Mouse (Mus musculus) cerebellum, adult 8-10 months (tissue): ENCODE data around the gene Aldh3b3.

Source experiments
- DNase-seq: peaks from one replicate; pipeline ENCODE4 v3.0.0; 2022

Aldh3b3 gene

GRCm38 (mm10) chr19:3975866-3976265 is 17.4 kb downstream of the Aldh3b3 start:
- DNase-seq: no peak

GRCm38 (mm10) chr19:3980309-3980708 is 21.9 kb downstream of the Aldh3b3 start:
- DNase-seq: peak; percentile 83

GRCm38 (mm10) chr19:3980917-3981316 is 22.5 kb downstream of the Aldh3b3 start:
- DNase-seq: no peak

- DNase-seq: no peak
These were observed 25.2 kb downstream of the Aldh3b3 start for GRCm38 (mm10) chr19:3983527-3984200.

- no peak for DNase-seq
These were observed 26.8 kb downstream of the Aldh3b3 start for GRCm38 (mm10) chr19:3985261-3985681.

- DNase-seq: no peak
These were observed 27.9 kb downstream of the Aldh3b3 start, which contains the start of gene Acy3 for GRCm38 (mm10) chr19:3986334-3986733. Gene Acy3, plus strand, starts transcription at chr19:3986570.

GRCm38 (mm10) chr19:3988066-3988465 is 29.6 kb downstream of the Aldh3b3 start:
- DNase-seq: no peak

GRCm38 (mm10) chr19:3988750-3989149 is 30.3 kb downstream of the Aldh3b3 start:
- no peak for DNase-seq

GRCm38 (mm10) chr19:3990804-3991203 is 32.4 kb downstream of the Aldh3b3 start:
- no peak for DNase-seq

GRCm38 (mm10) chr19:3991562-3991961 is 33.1 kb downstream of the Aldh3b3 start:
- no peak for DNase-seq

- no peak for DNase-seq
These were observed 33.5 kb downstream of the Aldh3b3 start for GRCm38 (mm10) chr19:3991966-3992365.

GRCm38 (mm10) chr19:3992416-3992815 is 34.0 kb downstream of the Aldh3b3 start, which contains the start of gene Tbx10:
Gene Tbx10, plus strand, starts transcription at chr19:3992752.
- DNase-seq: no peak

- DNase-seq: no peak
These were observed 36.5 kb downstream of the Aldh3b3 start for GRCm38 (mm10) chr19:3994932-3995331.

GRCm38 (mm10) chr19:3995505-3995904 is 37.1 kb downstream of the Aldh3b3 start:
- DNase-seq: no peak

- DNase-seq: no peak
These were observed 37.7 kb downstream of the Aldh3b3 start for GRCm38 (mm10) chr19:3996106-3996505.

GRCm38 (mm10) chr19:3996747-3997146 is 38.3 kb downstream of the Aldh3b3 start:
- DNase-seq: no peak

- no peak for DNase-seq
These were observed 38.8 kb downstream of the Aldh3b3 start for GRCm38 (mm10) chr19:3997231-3997630.

GRCm38 (mm10) chr19:3998335-3998734 is 39.9 kb downstream of the Aldh3b3 start:
- DNase-seq: no peak

GRCm38 (mm10) chr19:3999121-3999730 is 40.8 kb downstream of the Aldh3b3 start:
- no peak for DNase-seq

- peak; percentile 98 for DNase-seq
These were observed 41.9 kb downstream of the Aldh3b3 start, which contains the start of the genes Nudt8 and Gm49405 for GRCm38 (mm10) chr19:4000119-4000900. Gene Nudt8, plus strand, starts transcription at chr19:4000580. Gene Gm49405, plus strand, starts transcription at chr19:4000626.

GRCm38 (mm10) chr19:4000949-4001525 is 42.6 kb downstream of the Aldh3b3 start:
- no peak for DNase-seq

GRCm38 (mm10) chr19:4001752-4002151 is 43.3 kb downstream of the Aldh3b3 start:
- DNase-seq: no peak

GRCm38 (mm10) chr19:4003112-4003511 is 44.7 kb downstream of the Aldh3b3 start, which contains the start of gene Doc2g:
Gene Doc2g, plus strand, starts transcription at chr19:4003313.
- no peak for DNase-seq
